Mouse (Mus musculus) mature B cell (primary cell): ENCODE measurements around the gene Haus2.
"Not testable (repeated sequence)": the region's sequence is repeated elsewhere in the genome, so short reads cannot be mapped to it uniquely, and the experiment has no call there.

Experiments used
- in situ Hi-C: fragments of 300-500 bp; cut with MboI; formaldehyde crosslinking; loops from 2 replicates; pipeline ENCODE4 v1.14.3; 2019

The Haus2 gene

DNA sequence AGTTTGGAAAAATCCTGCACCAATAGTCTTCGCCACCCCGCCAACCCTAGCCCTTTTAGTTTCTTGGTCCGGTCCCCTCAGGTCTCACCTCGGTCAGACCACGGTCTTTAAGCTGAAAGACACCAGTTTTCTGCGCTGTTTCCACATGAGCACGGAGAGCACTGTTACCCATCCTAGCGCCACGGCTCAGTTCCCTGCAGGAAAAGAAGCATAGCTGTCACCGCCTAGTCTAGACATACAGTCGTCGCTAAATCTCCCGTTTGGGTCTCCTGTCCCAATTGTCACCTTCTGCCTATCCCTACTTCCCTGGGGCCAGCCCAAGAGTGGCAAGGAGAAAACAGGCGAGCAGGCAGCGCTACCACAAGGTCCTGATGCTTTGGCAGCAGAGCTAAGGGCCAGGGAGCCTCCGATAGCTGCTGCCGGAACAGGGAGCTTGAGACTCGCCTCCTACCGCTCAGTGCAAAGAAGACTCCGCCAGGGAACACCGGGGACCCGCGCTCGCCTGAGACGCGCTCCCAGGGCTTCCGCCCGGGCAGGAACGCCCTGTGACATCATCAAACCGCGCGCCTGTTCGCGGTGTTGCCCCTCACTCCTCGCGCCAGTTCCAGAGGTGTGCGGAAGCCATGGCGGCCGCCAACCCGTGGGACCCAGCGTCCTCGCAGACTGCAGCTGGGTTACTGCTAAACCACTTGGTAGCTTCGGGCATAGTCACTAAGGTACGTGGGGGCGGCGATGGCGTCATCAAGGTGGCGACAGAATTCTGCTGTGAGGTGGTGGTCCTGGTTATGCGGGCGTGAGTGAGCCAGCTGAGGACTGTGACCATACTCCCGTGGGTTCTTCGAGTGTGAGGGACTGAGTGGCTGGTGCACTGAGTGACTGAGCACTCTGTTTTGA is at the start of gene Haus2, which contains the start of gene Lrrc57:
TSS of gene Haus2 (plus strand) at position 554 of the 894 bp plus-strand sequence.
TSS of gene Lrrc57 (minus strand) at position 691 of the 894 bp plus-strand sequence.
- in situ Hi-C loops, result no loop called here

- in situ Hi-C loops, result no loop called here
Observed at GRCm38 (mm10) chr2:120561524-120561923, 47.7 kb upstream of the Haus2 start.

DNA sequence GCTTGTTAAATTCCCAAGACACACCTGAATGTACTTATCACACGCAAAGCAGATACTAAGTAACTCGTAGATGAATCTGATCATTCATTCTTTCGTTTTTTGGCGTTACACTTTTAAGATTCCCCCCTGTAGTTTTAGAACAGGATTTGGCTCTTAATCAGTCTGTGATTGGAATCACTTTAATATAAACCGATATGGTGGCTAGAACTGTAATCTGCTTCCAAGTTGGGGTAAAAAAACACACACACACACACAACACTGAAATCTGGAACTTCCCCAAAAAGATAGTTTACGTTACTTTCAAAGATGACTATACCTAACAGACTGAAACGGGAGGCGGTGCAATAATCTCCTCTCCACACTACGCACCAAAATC is 46.3 kb upstream of the Haus2 start:
- in situ Hi-C loops, result no loop called here

GRCm38 (mm10) chr2:120563235-120563990 is 45.8 kb upstream of the Haus2 start, which contains the start of gene Zfp106:
Gene Zfp106, minus strand, starts transcription at chr2:120563843.
- in situ Hi-C loops, result no loop called here

DNA sequence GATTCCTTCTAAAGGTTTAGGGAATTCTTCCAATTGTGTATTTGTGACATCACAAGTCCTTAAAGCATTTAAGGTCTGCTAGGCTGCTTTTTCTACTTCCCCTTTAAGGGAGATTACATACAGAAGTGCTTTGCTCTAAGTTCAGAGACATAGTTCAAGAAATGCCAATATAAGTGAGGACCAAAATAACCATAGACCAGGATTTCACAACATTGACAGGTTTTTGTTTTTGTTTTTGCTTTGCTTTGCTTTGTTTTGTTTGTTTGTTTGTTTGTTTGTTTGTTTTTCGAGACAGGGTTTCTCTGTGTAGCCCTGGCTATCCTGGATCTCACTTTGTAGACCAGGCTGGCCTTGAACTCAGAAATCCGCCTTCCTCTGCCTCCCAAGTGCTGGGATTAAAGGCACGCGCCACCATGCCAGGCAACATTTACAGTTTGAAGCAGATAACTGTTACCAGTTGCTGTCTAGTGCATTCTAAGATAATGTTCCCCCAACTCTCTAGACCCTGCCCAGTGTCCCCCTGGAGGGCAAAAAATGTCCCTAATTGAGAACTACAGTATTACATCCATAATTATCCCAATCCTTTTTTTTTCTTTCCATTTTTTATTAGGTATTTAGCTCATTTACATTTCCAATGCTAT is 44.5 kb upstream of the Haus2 start:
- in situ Hi-C loops, result not testable (repeated sequence)

DNA sequence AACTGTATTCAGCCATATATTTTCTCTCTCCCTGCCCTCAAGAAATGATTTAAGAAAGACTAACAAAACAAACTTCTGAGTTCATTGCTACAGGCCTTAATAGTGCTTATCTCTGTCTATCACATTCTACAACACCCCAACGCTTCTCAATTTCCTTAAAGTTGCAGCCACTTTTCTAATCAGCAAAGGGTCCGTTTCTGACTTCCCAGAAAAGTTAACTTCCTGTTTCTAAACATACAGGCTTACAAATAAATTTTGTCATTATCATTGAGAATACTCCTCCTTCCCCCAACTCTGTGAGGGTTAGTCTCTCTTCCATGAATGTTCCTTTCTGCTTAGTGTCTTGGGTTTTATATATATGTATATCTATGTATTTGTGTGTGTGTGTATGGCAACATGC is 43.8 kb upstream of the Haus2 start:
- in situ Hi-C loops, result no loop called here

GRCm38 (mm10) chr2:120566886-120567797 is 42.0 kb upstream of the Haus2 start, which contains the start of gene Snap23:
Gene Snap23, plus strand, starts transcription at chr2:120567671.
- in situ Hi-C loops, result no loop called here

- in situ Hi-C loops, result no loop called here
Observed at GRCm38 (mm10) chr2:120567798-120568320, 41.3 kb upstream of the Haus2 start.

DNA sequence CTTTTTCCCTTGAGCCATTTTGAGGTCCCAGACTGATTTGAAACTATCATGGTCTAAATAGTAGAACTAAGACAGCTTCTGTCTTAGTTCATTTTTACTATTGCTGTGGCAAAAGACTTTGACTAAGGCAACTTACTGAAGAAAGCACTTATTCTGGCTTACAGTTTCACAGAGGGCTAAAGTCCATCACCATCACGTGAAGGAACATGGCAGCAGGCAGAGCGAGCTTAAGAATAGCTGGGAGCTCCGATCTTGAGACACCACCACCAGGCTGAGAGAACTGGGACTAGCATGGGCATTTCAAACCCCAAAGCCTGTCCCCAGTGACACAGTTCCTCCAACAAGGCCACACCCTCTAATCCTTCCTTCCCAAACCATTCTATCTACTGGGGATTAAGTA is 38.1 kb upstream of the Haus2 start:
- in situ Hi-C loops, result no loop called here

- in situ Hi-C loops, result not testable (repeated sequence)
Observed at GRCm38 (mm10) chr2:120572161-120572560, 37.0 kb upstream of the Haus2 start.

DNA sequence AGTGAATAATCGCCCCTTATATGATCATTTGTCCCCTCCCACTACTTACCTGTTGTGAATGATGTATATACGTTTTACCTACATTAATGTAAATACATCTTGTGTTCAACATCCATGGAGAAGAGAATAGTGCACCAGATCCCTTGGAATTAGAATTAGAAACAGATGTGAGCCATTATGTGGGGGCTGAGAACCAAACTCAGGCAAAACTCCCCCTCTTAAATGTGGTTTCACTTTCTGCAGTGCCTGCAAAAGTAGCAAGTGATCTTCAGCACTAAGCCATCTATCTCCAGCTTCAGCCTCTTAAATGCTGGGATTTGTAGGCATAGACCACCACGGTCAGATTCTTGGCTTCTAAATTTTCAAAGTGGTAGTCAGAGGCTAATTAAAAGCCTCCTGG is 34.1 kb upstream of the Haus2 start:
- in situ Hi-C loops, result no loop called here

GRCm38 (mm10) chr2:120575978-120576377 is 33.2 kb upstream of the Haus2 start:
- in situ Hi-C loops, result no loop called here

- in situ Hi-C loops, result no loop called here
Observed at GRCm38 (mm10) chr2:120577799-120578198, 31.4 kb upstream of the Haus2 start.

- in situ Hi-C loops, result no loop called here
Observed at GRCm38 (mm10) chr2:120578286-120578685, 30.9 kb upstream of the Haus2 start.

- in situ Hi-C loops, result no loop called here
Observed at GRCm38 (mm10) chr2:120589759-120590158, 19.4 kb upstream of the Haus2 start.

DNA sequence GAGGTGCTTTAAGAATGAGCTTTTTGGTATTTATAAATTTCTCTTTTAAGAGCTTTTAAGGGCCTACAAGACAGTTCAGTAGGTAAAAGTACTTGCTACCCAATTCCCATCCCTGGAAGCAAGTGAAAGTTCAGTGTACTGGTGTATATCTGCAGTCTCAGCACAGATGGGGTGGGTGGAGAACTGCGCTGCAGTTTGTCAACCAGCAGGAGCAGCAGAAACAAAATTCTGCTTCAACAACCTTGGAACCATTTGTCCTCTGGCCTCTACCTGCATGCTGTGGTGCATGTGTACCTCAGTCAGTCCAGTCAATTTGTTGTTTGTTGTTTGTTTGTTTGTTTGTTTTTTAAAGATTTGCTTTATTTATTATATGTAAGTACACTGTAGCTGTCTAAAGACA is 17.0 kb upstream of the Haus2 start:
- in situ Hi-C loops, result no loop called here

DNA sequence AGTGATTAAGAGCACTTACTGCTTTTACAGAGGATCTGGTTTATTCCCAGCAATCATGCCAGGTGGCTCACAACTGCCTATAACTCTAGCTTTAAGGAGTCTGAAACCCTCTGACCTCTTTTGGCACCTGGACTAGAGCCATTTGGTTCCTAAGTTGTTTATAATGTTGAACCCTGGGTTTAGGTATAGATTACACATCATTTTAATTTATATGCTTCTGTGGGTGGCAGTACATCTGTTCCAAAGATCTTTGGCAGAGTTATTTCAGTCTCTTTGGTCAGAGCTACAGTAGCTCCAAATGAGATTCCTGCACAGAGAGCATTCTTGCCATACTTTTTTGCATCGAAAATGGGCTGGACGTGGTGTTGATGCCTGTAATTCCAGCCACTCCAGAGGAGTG is 11.4 kb upstream of the Haus2 start:
- in situ Hi-C loops, result no loop called here

GRCm38 (mm10) chr2:120599506-120599905 is 9.7 kb upstream of the Haus2 start:
- in situ Hi-C loops, result no loop called here

DNA sequence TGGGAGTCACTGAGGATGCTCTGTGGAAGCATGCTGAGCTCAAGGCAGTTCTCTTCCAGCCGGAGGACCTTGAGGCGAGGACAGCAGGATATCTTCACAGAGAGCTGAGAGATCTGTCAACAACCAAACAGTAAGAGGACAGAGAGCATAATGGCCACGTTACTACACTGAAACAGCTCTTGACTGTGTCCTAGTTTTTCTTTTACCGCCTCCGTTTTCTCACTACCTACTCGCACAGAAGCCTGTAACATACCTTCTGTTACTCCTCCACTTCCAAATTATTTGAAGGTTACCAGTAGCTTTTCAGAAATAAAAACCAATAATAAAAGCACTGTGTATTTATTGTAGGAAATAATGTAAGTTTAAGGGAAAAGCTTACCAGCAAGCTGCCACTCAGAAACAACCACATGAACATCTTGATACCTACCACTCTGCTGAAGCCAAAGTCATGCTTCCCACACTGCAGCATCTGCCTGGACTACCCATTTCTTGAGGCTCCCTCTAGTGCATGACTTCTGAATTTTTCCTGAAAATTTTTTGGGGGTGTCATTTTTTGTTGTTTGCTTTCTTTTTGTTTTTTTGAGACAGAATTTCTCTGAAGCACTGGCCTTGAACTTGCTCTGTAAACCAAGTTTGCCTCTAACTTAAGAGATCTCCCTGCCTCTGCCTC is 3.0 kb upstream of the Haus2 start:
- in situ Hi-C loops, result no loop called here
